Mouse (Mus musculus): Measurements from ENCODE around the gene Dnaja4.

Gene Dnaja4

GRCm38 (mm10) chr9:54759592-54759991 is 60.9 kb downstream of the Dnaja4 start:
- no peak for DNase-seq

GRCm38 (mm10) chr9:54764091-54764490 is 65.4 kb downstream of the Dnaja4 start:
- DNase-seq: no peak

- no peak for DNase-seq
Observed at GRCm38 (mm10) chr9:54764561-54765217, 66.0 kb downstream of the Dnaja4 start, which contains the start of gene Crabp1. Gene Crabp1, plus strand, starts transcription at chr9:54764748.

GRCm38 (mm10) chr9:54765336-54766085 is 66.8 kb downstream of the Dnaja4 start:
- DNase-seq: no peak

Measured in thymus, adult 18-20 months (tissue).